Mouse (Mus musculus): ENCODE measurements around the gene Mpdu1.

Mpdu1 gene

DNA sequence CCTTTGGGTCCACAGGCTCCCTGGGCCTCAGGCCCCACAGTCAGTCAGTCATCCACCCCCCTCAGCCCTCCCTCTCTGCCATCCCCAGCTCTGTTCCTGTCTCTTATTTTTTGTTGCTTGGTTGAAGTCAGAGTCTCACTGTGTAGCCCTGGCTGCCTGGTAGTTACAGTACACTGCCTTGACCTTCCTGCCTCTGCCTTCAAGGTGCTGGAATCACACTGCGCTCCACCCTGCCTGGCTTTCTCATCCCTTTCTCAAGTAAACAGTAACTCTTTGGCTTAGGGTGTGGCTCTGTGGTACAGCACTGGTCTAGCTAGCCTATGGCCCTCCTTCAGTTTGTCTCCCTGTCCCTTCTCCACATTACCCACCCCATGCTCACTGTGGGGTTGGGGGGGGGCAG, 27.4 kb upstream of the Mpdu1 start:
- DNase-seq, result no peak

DNA sequence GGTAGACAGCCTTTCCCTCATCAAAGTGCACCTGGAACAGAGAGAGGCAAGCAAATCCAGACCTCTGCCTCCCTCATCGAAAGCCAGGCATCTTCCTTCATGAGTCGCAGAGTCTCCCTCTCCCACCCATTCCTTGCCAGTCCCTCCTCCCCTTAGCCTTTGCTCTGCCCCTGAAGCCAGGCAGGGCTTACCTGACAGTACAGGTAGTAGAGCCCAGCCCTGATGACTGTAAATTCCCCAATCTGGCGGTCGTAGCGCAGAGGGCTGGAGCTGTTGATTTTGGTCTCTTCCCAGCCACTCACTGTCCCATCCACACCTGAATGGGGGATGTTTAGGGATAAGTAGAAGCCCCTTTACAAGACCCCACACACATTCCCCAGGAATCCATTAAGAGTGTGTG, 24.6 kb upstream of the Mpdu1 start:
- DNase-seq, result no peak

DNA sequence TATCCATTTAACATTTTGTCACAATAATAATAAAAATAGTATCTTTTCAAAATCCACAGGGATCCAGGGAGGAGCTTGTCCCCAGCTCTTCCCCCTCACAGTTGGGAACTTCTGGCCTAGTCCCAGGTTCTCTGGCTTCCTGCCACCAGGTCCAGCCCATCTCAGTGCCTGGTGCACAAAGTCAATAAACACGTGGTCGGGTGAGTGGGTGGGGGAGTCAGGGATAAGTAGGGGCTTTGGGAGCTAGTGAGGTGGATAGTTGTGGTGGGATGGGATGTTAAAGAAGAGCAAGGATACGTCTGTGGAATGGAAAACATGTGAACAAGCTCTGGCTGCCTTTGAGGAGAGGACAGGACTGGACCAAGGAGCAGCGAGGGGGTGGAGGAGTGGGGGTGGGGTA, 23.9 kb upstream of the Mpdu1 start:
- DNase-seq, result no peak

DNA sequence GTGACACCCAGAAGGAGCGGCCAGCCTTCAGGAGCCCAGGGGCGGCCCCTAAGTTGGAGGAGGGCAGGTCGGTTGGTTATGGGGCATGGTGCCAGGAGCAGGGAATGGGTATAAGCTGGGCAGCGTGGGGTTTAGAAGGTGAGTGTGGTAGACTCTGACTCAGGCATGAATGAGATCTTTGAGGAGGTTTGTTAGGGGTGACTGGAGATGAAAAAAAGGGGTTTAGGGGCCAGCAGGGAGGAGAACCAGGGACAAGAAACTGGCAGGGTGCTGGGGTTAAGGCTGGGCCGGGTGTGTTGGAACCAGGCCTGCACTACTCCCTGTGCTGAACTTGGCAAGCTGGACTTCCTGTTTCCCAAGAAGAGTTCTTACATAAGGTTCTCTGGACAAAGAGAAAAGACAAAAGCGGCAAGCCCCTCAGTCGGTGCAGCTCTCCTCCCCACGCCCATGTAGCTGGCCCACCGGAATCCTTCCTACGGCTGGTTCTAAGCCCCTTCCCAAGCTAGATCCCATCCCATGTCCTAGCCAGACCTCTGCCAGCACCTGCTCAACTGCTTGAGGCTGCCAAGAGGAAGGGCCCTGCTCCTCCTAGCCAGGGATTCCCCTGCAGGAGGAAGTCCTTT, 23.2 kb upstream of the Mpdu1 start, which contains the start of gene Tnfsf13:
TSS of gene Tnfsf13 (minus strand) at position 259 of the 623 bp plus-strand sequence.
- no peak for DNase-seq

DNA sequence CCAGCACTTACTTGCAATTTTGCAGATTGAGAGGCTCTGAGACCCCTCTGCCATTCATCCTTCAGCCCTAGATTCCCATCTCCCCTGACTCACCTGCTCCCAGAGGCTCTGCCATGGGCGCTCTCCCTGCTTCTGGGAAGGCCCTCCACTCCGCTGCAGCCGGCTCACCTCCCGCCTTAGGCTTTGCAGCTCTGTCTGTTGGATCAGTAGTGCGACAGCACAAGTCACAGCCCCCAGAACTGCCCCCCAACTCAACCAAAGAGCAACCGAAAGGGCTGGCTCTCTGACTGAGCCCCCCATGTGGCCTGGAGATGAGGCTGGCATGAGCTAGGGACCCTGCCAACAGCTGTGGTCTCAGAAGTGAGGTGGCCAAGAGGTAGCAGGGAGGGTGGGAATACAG, 22.5 kb upstream of the Mpdu1 start:
- no peak for DNase-seq

DNA sequence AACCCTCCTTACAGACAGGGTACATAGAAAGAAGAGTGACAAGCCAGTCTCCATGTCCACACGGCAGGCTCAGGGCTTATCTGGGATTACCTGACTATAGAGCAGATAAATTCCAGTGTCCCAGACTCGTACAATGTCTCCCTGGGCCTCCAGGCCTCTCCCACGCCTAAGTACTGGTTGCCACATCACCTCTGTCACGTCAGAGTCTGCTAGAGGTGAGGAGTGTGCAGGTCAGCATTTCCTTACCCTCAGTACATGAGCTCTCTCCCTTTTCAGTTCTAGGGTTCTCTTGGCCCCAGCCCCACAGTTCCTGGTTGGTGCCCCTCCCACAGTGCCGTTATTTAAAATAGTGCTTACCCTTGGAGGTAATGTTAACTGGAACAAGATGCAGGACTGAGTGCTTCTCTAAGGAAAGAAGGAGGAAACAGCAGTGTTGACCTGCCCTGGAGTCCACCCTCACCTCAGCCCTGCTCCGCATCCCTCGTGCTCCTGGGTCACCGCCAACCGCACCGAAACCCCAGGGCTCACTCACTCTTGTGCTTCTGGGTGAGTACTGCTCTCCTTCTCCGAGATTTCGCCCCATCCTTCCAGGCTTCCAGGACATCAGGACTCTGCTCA, 21.8 kb upstream of the Mpdu1 start:
- DNase-seq, result no peak

DNA sequence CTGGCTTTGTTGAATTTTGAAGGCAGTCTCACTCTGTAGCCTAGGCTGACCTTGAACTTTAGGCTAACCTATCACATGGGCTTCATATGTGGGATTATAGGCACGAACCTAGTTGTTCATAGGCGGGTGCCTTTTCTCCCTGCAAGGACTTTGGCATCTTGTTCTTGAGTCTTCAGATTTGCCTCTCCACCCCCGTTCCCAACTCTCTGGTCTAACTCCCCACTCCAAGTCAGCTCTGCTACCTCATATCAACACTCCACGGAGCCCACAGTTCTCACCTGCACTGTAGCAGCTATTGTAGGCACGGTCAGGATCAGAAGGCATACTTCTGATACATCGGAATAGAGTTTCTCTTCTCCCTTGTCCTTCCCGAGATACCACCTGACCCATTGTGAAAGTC, 21.1 kb upstream of the Mpdu1 start:
- no peak for DNase-seq

DNA sequence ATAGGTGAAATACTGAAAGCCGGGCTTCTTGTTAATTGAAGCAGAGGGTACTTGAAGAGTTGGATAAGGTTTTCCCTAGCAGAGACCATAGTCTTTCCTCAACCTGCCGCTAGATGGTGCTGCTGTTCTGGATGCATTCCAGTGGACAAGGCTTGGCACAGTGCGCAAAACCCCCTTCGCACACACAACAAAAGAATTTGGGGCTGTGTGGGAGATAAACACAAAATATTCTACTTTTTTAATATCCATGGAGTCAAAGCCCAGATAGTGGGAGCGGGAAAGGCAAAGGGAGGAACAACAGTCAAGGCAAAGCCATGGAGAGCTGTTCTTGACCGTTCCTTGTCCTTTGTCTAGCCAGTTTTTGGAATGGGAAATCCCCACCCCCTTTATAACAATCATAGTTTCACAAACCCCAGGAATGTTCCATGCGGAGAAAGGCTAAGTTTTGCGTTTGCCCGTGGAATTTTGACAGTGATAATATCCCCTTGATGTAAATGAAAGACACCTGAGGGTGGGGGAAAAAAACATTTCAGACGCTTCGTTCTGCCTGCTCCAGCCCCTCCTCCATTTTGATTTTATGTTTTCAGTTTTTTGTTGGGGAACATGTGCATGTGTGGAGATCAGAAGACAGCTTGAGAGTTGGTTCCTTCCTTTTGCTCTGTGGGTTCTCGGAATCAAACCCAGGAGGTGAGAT, 20.5 kb upstream of the Mpdu1 start:
- peak; percentile 93 for DNase-seq

DNA sequence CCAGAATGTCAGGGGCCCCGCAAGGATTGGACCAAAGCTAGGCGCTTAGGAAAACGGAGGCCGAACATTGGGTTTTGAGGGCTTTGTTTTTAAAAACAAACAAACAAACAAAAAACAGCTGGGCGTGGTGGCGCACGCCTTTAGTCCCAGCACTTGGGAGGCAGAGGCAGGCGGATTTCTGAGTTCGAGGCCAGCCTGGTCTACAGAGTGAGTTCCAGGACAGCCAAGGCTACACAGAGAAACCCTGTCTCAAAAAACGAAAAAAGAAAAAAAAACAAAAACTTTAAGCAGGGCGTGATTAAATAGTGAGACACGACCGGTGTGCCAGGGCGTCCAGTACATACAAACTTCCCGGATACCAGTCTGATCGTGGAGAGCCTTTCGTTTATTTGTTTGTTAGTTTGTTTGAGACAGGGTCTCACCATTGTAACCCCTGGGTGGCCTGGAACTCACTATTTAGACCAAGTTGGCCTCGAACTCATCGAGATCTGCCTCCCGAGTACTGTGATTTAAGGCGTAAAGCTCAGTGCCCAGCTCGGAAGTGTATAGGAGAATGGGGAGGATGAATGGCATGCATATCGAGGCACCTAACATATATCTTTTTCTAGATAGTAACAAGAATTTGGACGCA, 19.9 kb upstream of the Mpdu1 start:
- DNase-seq, result peak; percentile 34

DNA sequence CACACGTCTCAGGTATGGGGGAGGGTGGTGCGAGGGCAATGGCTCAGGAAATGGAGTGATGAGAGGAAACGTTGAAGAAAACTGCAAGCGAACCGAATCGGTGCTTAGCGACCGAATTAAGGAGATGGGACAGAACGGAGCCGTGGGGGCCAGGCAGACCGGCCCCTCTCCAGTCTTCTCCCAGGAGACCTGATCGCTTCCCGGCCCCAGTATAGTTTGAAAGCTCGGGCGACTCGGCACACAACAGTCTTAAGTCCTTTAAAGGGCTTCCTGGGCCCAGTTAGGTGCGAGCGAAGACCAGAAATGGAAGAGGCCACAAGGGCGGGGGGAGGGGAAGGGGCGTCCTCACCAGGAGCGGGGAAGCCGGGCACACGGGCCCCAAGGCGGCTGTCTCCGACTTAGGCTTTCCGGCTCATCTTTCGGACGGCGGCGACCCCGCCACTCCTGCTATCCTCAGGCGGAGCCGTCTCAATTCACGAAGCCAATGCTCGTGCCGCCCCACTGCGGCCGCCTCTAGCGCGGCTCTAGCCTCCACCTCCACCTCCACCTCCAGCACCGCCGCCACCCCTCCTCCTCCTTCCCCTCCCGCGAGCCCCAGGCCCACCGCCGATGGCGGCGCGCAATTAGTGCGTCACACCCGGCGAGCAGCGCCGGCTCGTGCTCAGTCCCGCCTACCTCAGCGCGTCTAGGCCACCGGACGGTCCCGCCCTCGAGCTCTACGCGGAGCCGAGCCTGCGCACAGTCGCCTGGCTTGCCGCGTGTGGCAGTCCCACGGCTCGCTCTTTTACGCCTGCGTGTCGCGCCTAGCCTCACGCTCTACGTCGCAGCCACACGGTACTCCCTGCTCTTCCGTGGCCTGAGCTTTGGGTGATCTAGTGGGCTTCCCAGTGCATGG, 19.1 kb upstream of the Mpdu1 start, which contains the start of gene Senp3:
TSS of gene Senp3 (minus strand) at position 771 of the 895 bp plus-strand sequence.
- peak; percentile 98 for DNase-seq

DNA sequence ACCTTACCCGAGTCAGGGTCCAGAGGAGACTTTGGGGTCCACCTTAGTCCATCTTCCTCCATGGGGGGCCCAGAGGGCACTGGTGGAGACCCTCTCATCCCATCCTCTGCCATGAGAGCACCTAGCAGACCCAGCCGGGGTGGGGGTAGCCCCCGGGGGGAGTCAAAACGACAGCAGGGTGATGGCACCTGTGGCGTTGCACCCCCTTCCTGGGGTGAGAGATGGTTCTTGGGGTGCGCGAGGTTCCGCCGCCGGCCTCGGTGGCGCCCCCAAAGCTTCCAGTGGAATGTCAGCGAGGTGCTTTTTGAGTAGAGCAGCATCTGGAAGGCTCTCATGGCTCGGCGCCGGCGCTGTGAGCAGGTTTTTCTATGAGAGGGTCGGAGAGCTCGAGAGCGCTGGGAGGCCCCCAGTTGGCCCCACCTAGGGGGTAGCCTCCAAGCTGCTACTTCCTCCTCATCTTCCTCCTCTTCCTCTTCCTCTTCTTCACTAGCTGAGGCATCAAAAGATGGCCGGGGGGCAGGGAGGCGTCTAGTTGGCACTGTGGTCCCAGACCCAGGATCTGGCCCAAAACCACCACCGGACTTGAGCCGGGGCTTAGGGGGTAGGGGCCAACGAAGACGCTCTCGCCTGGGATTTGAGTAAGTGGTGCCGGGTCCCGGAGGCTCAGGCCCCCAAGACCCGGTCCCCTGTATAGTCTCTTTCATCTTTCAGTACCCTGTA, 17.9 kb upstream of the Mpdu1 start:
- DNase-seq, result peak; percentile 26

DNA sequence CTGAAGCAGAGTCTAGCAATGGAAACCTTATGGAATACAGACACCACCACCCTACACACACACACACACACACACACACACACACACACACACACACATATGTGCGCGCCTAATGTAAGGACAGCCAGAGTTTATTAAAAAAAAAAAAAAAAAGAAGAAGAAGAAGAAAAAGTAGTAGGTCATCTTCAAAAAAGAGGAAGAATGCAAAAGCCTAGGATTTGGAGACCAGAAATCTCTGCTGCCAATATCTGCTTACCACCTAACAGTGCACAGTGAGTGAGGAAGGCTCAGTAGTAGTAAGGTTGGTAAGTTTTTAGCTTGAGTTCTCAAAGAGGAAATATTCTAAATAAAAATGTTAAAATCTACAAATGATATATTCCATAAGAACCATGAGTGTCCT, 16.7 kb upstream of the Mpdu1 start:
- DNase-seq, result no peak

DNA sequence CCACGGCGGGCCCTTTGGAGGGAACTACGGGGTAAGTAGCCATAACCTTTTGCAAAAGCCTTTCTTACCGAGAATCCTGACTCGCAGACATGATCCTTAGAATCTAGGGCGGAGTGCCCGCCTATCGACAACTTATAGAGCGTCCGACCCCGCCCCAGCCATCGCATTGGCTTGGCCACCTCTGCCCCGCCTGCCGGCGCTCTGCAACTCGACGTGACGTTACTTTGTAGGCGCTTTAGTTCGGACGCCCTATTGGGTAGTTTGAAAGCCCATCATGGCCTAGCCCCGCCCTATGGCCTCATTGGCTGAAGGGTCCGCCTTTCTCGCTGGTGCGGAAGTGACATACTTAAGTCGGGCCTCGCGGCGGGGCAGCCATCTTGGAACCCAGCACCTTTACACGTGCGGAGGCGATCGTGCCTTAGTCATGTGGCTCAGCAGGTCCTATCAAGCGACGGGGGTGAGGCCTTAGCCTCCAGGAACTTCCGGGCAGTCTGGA, 9.8 kb upstream of the Mpdu1 start, which contains the start of gene Eif4a1:
TSS of gene Eif4a1 (minus strand) at position 213 of the 496 bp plus-strand sequence.
- DNase-seq, result peak; percentile 98

DNA sequence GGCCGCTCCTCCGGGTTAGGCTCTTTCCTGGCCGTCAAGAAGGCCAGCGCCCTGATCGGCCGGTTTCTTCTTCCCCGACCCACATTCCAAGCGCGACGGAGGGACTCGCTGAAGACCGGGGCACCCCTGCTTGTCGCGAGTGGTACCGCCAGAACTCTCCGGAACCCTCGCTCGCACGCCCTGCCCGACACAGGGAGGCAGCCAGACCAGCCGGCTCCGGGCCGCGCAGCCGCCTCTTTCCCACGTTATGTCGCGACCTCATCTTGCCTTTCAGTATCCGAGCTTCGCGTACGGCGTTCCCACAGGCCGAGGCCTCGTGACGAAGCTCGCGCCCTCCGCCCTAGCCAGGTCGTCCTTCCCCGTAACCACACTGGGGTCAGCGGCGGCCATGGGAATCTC, 9.3 kb upstream of the Mpdu1 start:
- no peak for DNase-seq

DNA sequence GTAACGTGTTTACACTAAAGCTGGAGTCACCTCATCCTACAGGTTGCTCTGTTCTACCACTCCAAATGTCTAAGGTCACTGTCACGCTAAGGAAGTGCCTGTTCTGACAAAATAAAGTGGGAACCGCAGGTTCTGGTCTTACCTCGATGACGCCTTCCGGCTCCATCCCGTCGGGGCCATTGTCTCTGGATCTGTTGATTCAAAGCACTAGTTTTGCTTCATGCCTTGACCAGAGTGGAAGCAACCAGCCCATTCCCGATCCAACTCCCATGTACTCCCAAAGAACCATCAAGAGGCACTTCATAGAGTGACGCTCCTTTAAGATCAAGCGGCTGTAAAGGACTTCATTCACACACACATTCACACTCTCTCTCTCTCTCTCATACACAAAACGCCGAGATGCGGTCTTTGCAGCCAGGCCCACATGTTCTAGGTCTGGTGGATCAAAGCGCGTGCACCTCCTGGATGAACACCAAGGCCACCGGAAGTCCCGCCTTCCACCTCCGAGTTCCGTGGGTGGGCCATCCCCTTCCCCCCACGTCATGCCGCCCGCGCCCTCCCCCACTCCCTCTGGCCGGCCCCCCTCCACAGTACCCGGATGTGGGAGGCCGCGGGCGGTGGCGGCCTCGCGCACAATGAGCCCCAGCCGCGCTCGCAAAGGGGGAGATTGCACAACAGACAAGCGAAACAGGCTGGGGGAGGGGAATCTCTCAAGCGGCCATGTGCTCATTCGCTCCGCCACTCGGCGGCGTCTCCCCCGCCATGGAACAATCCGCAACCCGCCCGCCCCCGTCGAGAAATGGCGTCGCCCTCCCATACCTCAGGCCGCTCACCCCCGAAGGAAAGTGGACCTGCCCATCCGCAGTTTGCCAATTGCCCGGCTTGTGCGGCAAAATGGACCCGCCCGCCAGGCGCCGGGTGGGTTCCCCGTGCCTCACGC, 8.6 kb upstream of the Mpdu1 start:
- DNase-seq, result peak; percentile 99

DNA sequence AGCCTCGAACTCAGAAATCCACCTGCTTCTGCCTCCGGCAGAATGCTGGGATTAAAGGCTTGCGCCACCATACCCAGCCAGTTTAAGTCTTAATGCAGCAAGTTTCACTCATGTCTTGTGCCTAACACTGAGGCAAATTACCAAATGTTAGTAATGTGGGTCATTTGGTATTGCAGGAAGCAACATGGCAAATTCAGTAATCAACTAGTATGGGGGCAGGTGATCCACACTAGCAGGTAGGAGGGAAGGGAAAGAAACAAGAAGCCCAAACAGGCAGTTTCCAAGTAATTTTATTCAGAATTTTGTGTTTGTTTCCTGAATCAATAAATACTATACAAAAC, 4.2 kb upstream of the Mpdu1 start:
- no peak for DNase-seq

DNA sequence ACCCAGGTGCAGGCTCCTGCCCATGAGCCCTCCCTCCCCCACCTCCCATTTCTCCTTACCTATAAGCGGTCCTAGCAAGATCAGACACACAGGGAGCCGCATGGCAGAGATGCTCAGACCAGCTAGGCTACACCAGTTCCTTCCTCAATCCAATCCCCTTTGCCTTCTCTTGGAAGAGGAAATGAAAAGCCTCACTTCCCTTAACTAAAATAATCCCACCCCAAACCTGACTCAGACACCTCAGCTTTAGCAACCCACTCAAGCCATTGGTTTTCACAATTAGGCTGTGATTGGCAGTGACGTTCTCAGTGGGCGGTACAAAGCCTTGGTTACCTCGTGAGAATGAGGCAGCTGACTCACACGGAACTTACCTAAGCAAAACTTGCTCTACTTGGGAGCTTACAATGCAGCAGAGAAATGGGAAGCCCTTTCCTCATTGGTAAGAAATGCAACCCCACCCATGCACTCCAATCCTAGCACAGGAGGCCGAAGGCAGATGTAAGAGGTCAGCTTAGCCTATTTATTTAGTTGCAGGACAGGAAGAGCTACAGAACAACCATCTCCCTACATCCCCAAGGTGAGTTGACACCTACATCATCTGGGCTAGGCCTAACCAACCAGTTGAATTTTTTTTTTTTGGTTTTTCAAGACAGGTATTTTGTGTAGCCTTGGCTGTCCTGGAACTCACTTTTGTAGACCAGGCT, 3.7 kb upstream of the Mpdu1 start, which contains the start of gene Cd68:
TSS of gene Cd68 (minus strand) at position 193 of the 704 bp plus-strand sequence.
- peak; percentile 57 for DNase-seq

DNA sequence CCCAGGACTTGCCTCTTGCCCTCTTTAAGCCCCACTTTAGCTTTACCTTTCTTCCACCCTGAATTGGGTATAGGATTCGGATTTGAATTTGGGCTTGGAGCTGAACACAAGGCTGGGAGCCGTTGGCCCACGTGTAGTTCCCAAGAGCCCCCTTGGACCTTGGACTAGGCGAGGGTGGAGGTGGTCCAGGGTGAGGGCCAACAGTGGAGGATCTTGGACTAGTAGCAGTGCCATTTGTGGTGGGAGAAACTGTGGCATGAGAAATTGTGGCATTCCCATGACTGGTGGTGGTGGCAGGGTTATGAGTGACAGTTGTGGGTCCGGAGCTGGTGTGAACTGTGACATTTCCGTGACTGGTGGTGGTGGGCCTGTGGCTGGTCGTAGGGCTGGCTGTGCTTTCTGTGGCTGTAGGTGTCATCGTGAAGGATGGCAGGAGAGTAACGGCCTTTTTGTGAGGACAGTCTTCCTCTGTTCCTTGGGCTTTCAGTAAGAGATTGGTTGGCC, 3.1 kb upstream of the Mpdu1 start:
- DNase-seq, result no peak

DNA sequence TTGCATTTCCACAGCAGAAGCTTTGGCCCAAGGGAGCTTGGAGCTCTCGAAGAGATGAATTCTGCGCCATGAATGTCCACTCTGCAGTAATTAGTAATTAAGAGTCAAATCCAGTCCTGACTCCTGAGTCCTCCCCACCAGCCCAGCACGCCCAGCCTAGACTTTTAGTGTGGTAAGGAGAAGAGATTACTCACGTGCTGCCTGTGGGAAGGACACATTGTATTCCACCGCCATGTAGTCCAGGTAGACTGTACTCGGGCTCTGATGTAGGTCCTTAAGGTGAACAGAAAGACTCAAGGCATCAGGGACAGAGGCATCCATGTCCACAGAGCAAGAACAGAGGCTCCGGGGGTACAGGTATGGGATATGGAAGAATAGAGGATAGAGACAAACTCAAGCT, 2.4 kb upstream of the Mpdu1 start:
- no peak for DNase-seq

DNA sequence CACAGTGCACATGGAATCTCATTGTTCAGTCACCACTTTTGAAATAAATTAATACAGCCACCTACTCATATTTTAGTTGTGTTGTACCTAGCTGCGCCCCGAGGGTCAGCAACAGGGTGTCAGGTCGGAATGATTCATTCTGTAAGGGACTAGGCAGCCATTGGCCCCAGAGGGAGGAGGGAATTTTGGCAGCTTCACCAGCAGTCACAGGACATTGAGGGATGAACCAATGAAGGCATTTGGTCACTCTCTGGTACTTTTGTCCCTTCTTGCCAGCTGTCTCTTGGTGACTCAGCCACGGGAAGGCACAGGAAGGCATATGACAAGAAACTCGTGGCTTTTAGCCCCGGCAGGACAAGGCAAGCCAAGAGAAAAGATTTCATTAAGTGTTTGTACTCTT, 1.4 kb upstream of the Mpdu1 start:
- DNase-seq, result no peak

Data from thymus, postnatal 4 days (tissue).